ENCODE assay signal across 18 mouse cellular contexts in genomic region chr8:115458119-115458518, GRCm38 (mm10).
"Had no signal": no experiment of that assay in that cellular context is flagged by ENCODE, and none has a peak within 500 bp of the region (broad histone marks: within the 10 kb centered on the region; RNA-seq: fewer than 3 reads in every experiment).

No protein-coding gene starts in this region.

- H3K27me3 ChIP-seq: liver, embryonic 13.5 days; liver, embryonic 15.5 days; megakaryocyte, embryonic 14.5 days; midbrain, embryonic 15.5 days; neural tube, embryonic 12.5 days had no signal

- ATAC-seq: liver, postnatal 0 days; lung, postnatal 0 days; midbrain, embryonic 13.5 days; midbrain, embryonic 15.5 days had no signal

- H3K4me2 ChIP-seq: liver, embryonic 13.5 days; liver, embryonic 15.5 days; lung, embryonic 15.5 days; midbrain, embryonic 11.5 days; midbrain, embryonic 13.5 days; midbrain, embryonic 15.5 days; neural tube, embryonic 12.5 days had no signal

- H3K36me3 ChIP-seq: liver, embryonic 13.5 days; liver, embryonic 15.5 days; lung, embryonic 15.5 days; midbrain, embryonic 13.5 days; midbrain, embryonic 15.5 days; neural tube, embryonic 12.5 days had no signal

- H3K9ac ChIP-seq: liver, embryonic 13.5 days; liver, embryonic 15.5 days; liver, postnatal 0 days; lung, embryonic 15.5 days; midbrain, embryonic 13.5 days; midbrain, embryonic 15.5 days; neural tube, embryonic 12.5 days had no signal

- H3K27ac ChIP-seq: liver, embryonic 13.5 days; liver, embryonic 15.5 days; lung, embryonic 15.5 days; macrophage; midbrain, embryonic 13.5 days; midbrain, embryonic 15.5 days; neural tube, embryonic 12.5 days had no signal

- H3K4me3 ChIP-seq: liver, embryonic 13.5 days; liver, embryonic 15.5 days; lung, embryonic 15.5 days; megakaryocyte, embryonic 14.5 days; midbrain, embryonic 13.5 days; midbrain, embryonic 15.5 days; neural tube, embryonic 12.5 days had no signal

- H3K4me1 ChIP-seq: liver, embryonic 13.5 days; liver, embryonic 15.5 days; megakaryocyte, embryonic 14.5 days; midbrain, embryonic 15.5 days had no signal

- H3K9me3 ChIP-seq: liver, embryonic 13.5 days; liver, embryonic 15.5 days; lung, embryonic 15.5 days; midbrain, embryonic 13.5 days; midbrain, embryonic 15.5 days; neural tube, embryonic 12.5 days had no signal

- DNase-seq: liver, embryonic 13.5 days; liver, postnatal 0 days; lung, adult 2 months; lung, postnatal 14 days; lung, postnatal 36 days; spleen, adult 18-20 months; thymus, adult 18-20 months; thymus, postnatal 14 days; thymus, postnatal 36 days had no signal
